ENCODE assay signal across 8 mouse cellular contexts in genomic region chr2:123312277-123312617, GRCm38 (mm10).
DNase-seq lines count a peak whose midpoint lies in the region; ATAC-seq and TF ChIP-seq lines count a peak whose summit lies in the region.

No protein-coding gene starts in this region.

- H3K9me3 ChIP-seq in CH12.LX (replicated peaks; ENCODE audit: low read length): peaks cover 2% of the 10 kb centered on the region
- H3K9me3 ChIP-seq in heart, embryonic 12.5 days (replicated peaks): no peaks in the 10 kb centered on the region
- no peaks in the 10 kb centered on the region for H3K9me3 ChIP-seq in kidney, postnatal 0 days (replicated peaks; ENCODE audit: low read length)
- H3K9me3 ChIP-seq in limb, embryonic 14.5 days (ENCODE audit: control insufficient read depth, low read length): no peaks in the 10 kb centered on the region
- no peaks in the 10 kb centered on the region for H3K9me3 ChIP-seq in neural tube, embryonic 11.5 days (ENCODE audit: control insufficient read depth, low read length)

- no peaks in the 10 kb centered on the region for H3K4me1 ChIP-seq in CH12.LX (ENCODE audit: control insufficient read depth in 1 of 2, insufficient read depth in 2 of 2)
- no peaks in the 10 kb centered on the region for H3K4me1 ChIP-seq in embryonic fibroblast, embryonic 13.5 days (ENCODE audit: control insufficient read depth, insufficient read depth, low read length)
- H3K4me1 ChIP-seq in heart, embryonic 12.5 days (replicated peaks): no peaks in the 10 kb centered on the region
- no peaks in the 10 kb centered on the region for H3K4me1 ChIP-seq in kidney, postnatal 0 days (replicated peaks; ENCODE audit: insufficient read depth, low read length)
- H3K4me1 ChIP-seq in limb, embryonic 14.5 days (ENCODE audit: control insufficient read depth, insufficient read depth, low read length): no peaks in the 10 kb centered on the region
- no peaks in the 10 kb centered on the region for H3K4me1 ChIP-seq in neural tube, embryonic 11.5 days (ENCODE audit: control insufficient read depth, insufficient read depth, low read length)

- no peak for TF ChIP-seq EP300 in CH12.LX (IDR thresholded peaks at IDR 0.05; ENCODE audit: low read length)

- TF ChIP-seq CTCF in CH12.LX (conservative IDR thresholded peaks at IDR 0.05 in 1 of 2, IDR thresholded peaks at IDR 0.05 in 1 of 2; ENCODE audit: low read depth in 2 of 2, low read length in 2 of 2): peak; percentile 57 to 62
- TF ChIP-seq CTCF in embryonic fibroblast, embryonic 13.5 days (IDR thresholded peaks at IDR 0.05; ENCODE audit: borderline replicate concordance, insufficient read depth, low read length): 0 out of 2 replicates have a peak, but pooled peaks have one; percentile 18
- TF ChIP-seq CTCF in kidney, postnatal 0 days (IDR thresholded peaks at IDR 0.05; ENCODE audit: low read depth): peak; percentile 88

- no peak overlapping the region for H3K27ac ChIP-seq in CH12.LX (ENCODE audit: insufficient read depth, low read depth)
- no peak overlapping the region for H3K27ac ChIP-seq in embryonic fibroblast, embryonic 13.5 days (ENCODE audit: insufficient read depth, low read length)
- no peak overlapping the region for H3K27ac ChIP-seq in heart, embryonic 12.5 days (ENCODE audit: poor library complexity, severe bottlenecking)
- H3K27ac ChIP-seq in kidney, postnatal 0 days: no peak overlapping the region
- H3K27ac ChIP-seq in limb, embryonic 14.5 days (replicated peaks; ENCODE audit: low read depth, low read length): no peak overlapping the region
- no peak overlapping the region for H3K27ac ChIP-seq in neural tube, embryonic 11.5 days (ENCODE audit: low read depth, low read length)

- ATAC-seq in heart, embryonic 12.5 days (ENCODE audit: insufficient number of reproducible peaks, low FRiP score): peak; percentile 64; the same call in 1 of the 2 replicates
- ATAC-seq in kidney, postnatal 0 days (replicated peaks; ENCODE audit: low FRiP score, low read depth): peak; percentile 65; the same call in 1 of the 2 replicates
- peak; percentile 37; the same call in 1 of the 2 replicates for ATAC-seq in limb, embryonic 14.5 days (ENCODE audit: low FRiP score, low read depth)
- ATAC-seq in neural tube, embryonic 11.5 days (ENCODE audit: insufficient read depth, low FRiP score, low TSS enrichment): peak; percentile 76

- no peak for TF ChIP-seq POLR2A in CH12.LX (IDR thresholded peaks at IDR 0.05; ENCODE audit: low read depth, low read length)
- no peak for TF ChIP-seq POLR2A in embryonic fibroblast, embryonic 13.5 days (IDR thresholded peaks at IDR 0.05; ENCODE audit: low read depth, low read length)
- no peak for TF ChIP-seq POLR2A in limb, embryonic 14.5 days (IDR thresholded peaks at IDR 0.05; ENCODE audit: borderline replicate concordance, extremely low read depth, insufficient read depth, insufficient read length)

- H3K9ac ChIP-seq in CH12.LX (ENCODE audit: insufficient read depth, low read depth): no peak overlapping the region
- H3K9ac ChIP-seq in heart, embryonic 12.5 days: no peak overlapping the region
- no peak overlapping the region for H3K9ac ChIP-seq in kidney, postnatal 0 days (ENCODE audit: low read depth, low read length)
- H3K9ac ChIP-seq in limb, embryonic 14.5 days (ENCODE audit: low read depth, low read length, severe bottlenecking): no peak overlapping the region
- H3K9ac ChIP-seq in neural tube, embryonic 11.5 days (ENCODE audit: low read length): no peak overlapping the region

- no peak overlapping the region for H3K4me3 ChIP-seq in CH12.LX (replicated peaks in 1 of 3; ENCODE audit: low read depth in 2 of 3, low read length in 2 of 3, poor library complexity in 1 of 3)
- H3K4me3 ChIP-seq in embryonic fibroblast, embryonic 13.5 days (ENCODE audit: insufficient read depth, low read length): no peak overlapping the region
- H3K4me3 ChIP-seq in heart, embryonic 12.5 days: no peak overlapping the region
- no peak overlapping the region for H3K4me3 ChIP-seq in kidney, postnatal 0 days (replicated peaks; ENCODE audit: low read depth, low read length)
- no peak overlapping the region for H3K4me3 ChIP-seq in limb, embryonic 14.5 days (replicated peaks; ENCODE audit: low read length)
- H3K4me3 ChIP-seq in neural tube, embryonic 11.5 days (ENCODE audit: low read depth, low read length): no peak overlapping the region

- peak; percentile 57 for TF ChIP-seq RAD21 in CH12.LX (IDR thresholded peaks at IDR 0.05; ENCODE audit: low read depth, low read length)

- peak; percentile 33 for DNase-seq in CH12.LX (ENCODE audit: extremely low read depth)
- peak; percentile 25 to 38 for DNase-seq in adrenal gland, postnatal 4 days (ENCODE audit: low spot score in 2 of 2)
- peak; percentile 83 for DNase-seq in kidney, postnatal 0 days (ENCODE audit: low spot score)
- DNase-seq in limb, embryonic 14.5 days (ENCODE audit: low spot score): peak; percentile 75
- DNase-seq in neural tube, embryonic 11.5 days (ENCODE audit: low spot score): peak; percentile 75
- peak; percentile 22 for DNase-seq in thymus, postnatal 14 days

- no peaks in the 10 kb centered on the region for H3K79me2 ChIP-seq in CH12.LX (replicated peaks; ENCODE audit: control insufficient read depth, extremely low read depth, insufficient read depth, poor library complexity, severe bottlenecking)

- dilution Hi-C loops in CH12.LX (cut with MboI; ENCODE audit: extremely low pct_ligation_motif_present, extremely low pct_unique_long_range_greater_than_20kb, low sequenced_read_pairs): no loop called here

- no peaks in the 10 kb centered on the region for H3K27me3 ChIP-seq in CH12.LX (replicated peaks)
- no peaks in the 10 kb centered on the region for H3K27me3 ChIP-seq in heart, embryonic 12.5 days (replicated peaks)
- no peaks in the 10 kb centered on the region for H3K27me3 ChIP-seq in kidney, postnatal 0 days (ENCODE audit: insufficient read depth, low read length)
- H3K27me3 ChIP-seq in limb, embryonic 14.5 days (ENCODE audit: control insufficient read depth, insufficient read depth, low read length): no peaks in the 10 kb centered on the region
- no peaks in the 10 kb centered on the region for H3K27me3 ChIP-seq in neural tube, embryonic 11.5 days (ENCODE audit: control insufficient read depth, insufficient read depth, low read length)

- H3K36me3 ChIP-seq in CH12.LX (replicated peaks in 1 of 2; ENCODE audit: control insufficient read depth in 1 of 2, insufficient read depth in 1 of 2, low read length in 1 of 2): no peaks in the 10 kb centered on the region
- H3K36me3 ChIP-seq in heart, embryonic 12.5 days: no peaks in the 10 kb centered on the region
- no peaks in the 10 kb centered on the region for H3K36me3 ChIP-seq in kidney, postnatal 0 days (ENCODE audit: insufficient read depth, low read length)
- no peaks in the 10 kb centered on the region for H3K36me3 ChIP-seq in limb, embryonic 14.5 days (ENCODE audit: control insufficient read depth, insufficient read depth, low read length)
- no peaks in the 10 kb centered on the region for H3K36me3 ChIP-seq in neural tube, embryonic 11.5 days (ENCODE audit: control insufficient read depth, insufficient read depth, low read length)

- in situ Hi-C loops in CH12.LX (cut with MboI; ENCODE audit: low pct_ligation_motif_present, low pct_unique_long_range_greater_than_20kb, low sequenced_read_pairs): loop anchor here (25.0 kb wide), 1 partner anchor 1900 kb away; no protein-coding TSS in a partner anchor

- no peak overlapping the region for H3K4me2 ChIP-seq in CH12.LX (ENCODE audit: insufficient read depth, low read depth, poor library complexity, severe bottlenecking)
- H3K4me2 ChIP-seq in heart, embryonic 12.5 days: no peak overlapping the region
- H3K4me2 ChIP-seq in kidney, postnatal 0 days (ENCODE audit: low read length): no peak overlapping the region
- no peak overlapping the region for H3K4me2 ChIP-seq in limb, embryonic 14.5 days (replicated peaks; ENCODE audit: low read depth, low read length, severe bottlenecking)
- no peak overlapping the region for H3K4me2 ChIP-seq in neural tube, embryonic 11.5 days (ENCODE audit: low read depth)

- 14% methylated on average over 8 of the region's 8 CpGs for WGBS in heart, embryonic 12.5 days
- WGBS in kidney, postnatal 0 days: 14% methylated on average over 8 of the region's 8 CpGs
- WGBS in limb, embryonic 14.5 days: 15% methylated on average over 8 of the region's 8 CpGs
- 24% methylated on average over 8 of the region's 8 CpGs for WGBS in neural tube, embryonic 11.5 days

TF ChIP-seq in CH12.LX, 34 proteins besides CTCF, POLR2A, EP300 and RAD21:
- TF ChIP-seq UBTF (IDR thresholded peaks at IDR 0.05; ENCODE audit: low read depth, low read length): no peak
- TF ChIP-seq USF1 (IDR thresholded peaks at IDR 0.05; ENCODE audit: low read depth, low read length): no peak
- TF ChIP-seq SMC3 (IDR thresholded peaks at IDR 0.05; ENCODE audit: low read depth, low read length): peak; percentile 49
- TF ChIP-seq MEF2A (IDR thresholded peaks at IDR 0.05; ENCODE audit: borderline replicate concordance, low read depth, low read length): no peak

Comparison
In these comparisons a context has a peak if more than half of its experiments do, and no peak if none do; other contexts are left out.
1. DNase-seq: peak in every context shown above with its lines; median percentile 83 in kidney, postnatal 0 days; 75 in limb, embryonic 14.5 days; 75 in neural tube, embryonic 11.5 days; 33 in CH12.LX; 32 in adrenal gland, postnatal 4 days; 22 in thymus, postnatal 14 days.
2. CTCF ChIP-seq: peak in every context shown above with its lines; median percentile 88 in kidney, postnatal 0 days; 60 in CH12.LX; 18 in embryonic fibroblast, embryonic 13.5 days.